27 mouse cellular contexts compared by ENCODE assay signal in genomic region chr19:3260016-3260415, GRCm38 (mm10). TPM values are rescaled to one million over a fixed set of nuclear protein-coding genes. Genes with fewer than 3 reads are reported as not detected.
A peak's percentile ranks its signal among the peaks of the same experiment; 100 is the strongest.
DNase-seq lines count a peak whose midpoint lies in the region; ATAC-seq lines count a peak whose summit lies in the region.
"Had no signal": no experiment of that assay in that cellular context is flagged by ENCODE, and none has a peak within 500 bp of the region (broad histone marks: within the 10 kb centered on the region; RNA-seq: fewer than 3 reads in every experiment).

No protein-coding gene starts in this region.

- peaks cover 54% of the 10 kb centered on the region for H3K36me3 ChIP-seq in forebrain, embryonic 10.5 days (replicated peaks)
- peaks cover 3% of the 10 kb centered on the region; the same call in 1 of the 2 replicates for H3K36me3 ChIP-seq in forebrain, embryonic 11.5 days (ENCODE audit: control insufficient read depth, insufficient read depth, low read length)
- H3K36me3 ChIP-seq in kidney, embryonic 16.5 days (ENCODE audit: insufficient read depth, low read length): peaks cover 39% of the 10 kb centered on the region
- H3K36me3 ChIP-seq in midbrain, embryonic 10.5 days: peaks cover 54% of the 10 kb centered on the region
- peaks cover 48% of the 10 kb centered on the region for H3K36me3 ChIP-seq in midbrain, embryonic 14.5 days (ENCODE audit: control insufficient read depth, insufficient read depth, low read length)
- peaks cover 57% of the 10 kb centered on the region for H3K36me3 ChIP-seq in limb, embryonic 10.5 days

- DNase-seq in forebrain, embryonic 10.5 days (ENCODE audit: extremely low spot score, low spot score): peak; percentile 12
- no peak for DNase-seq in forebrain, embryonic 11.5 days (ENCODE audit: low spot score)
- DNase-seq in kidney, postnatal 14 days: peak; percentile 0
- peak; percentile 10 for DNase-seq in midbrain, embryonic 10.5 days (ENCODE audit: low spot score)
- no peak for DNase-seq in midbrain, embryonic 14.5 days
- DNase-seq in limb, embryonic 10.5 days (ENCODE audit: low spot score): peak; percentile 23
- DNase-seq: adrenal gland, postnatal 25 days; cerebellum, adult 11-12 months; cerebellum, postnatal 10 days; forebrain, postnatal 0 days; gastrocnemius, postnatal 10 days; kidney, adult 2 months; layer of hippocampus, adult 9-11 months; lung, postnatal 36 days; right cerebral cortex, adult 18-20 months; thymus, postnatal 4 days had no signal

- no peaks in the 10 kb centered on the region for H3K27me3 ChIP-seq in forebrain, embryonic 10.5 days (ENCODE audit: poor library complexity, severe bottlenecking)
- no peaks in the 10 kb centered on the region for H3K27me3 ChIP-seq in forebrain, embryonic 11.5 days (ENCODE audit: control insufficient read depth, insufficient read depth, low read length)
- no peaks in the 10 kb centered on the region for H3K27me3 ChIP-seq in kidney, embryonic 16.5 days (ENCODE audit: insufficient read depth, low read length)
- H3K27me3 ChIP-seq in midbrain, embryonic 10.5 days (ENCODE audit: low read depth, poor library complexity, severe bottlenecking): no peaks in the 10 kb centered on the region
- no peaks in the 10 kb centered on the region for H3K27me3 ChIP-seq in midbrain, embryonic 14.5 days (ENCODE audit: control insufficient read depth, insufficient read depth, low read length)
- H3K27me3 ChIP-seq in limb, embryonic 10.5 days (ENCODE audit: low read depth, poor library complexity, severe bottlenecking): no peaks in the 10 kb centered on the region
- H3K27me3 ChIP-seq: embryonic facial prominence, embryonic 13.5 days; forebrain, embryonic 12.5 days; hindbrain, embryonic 15.5 days; limb, embryonic 13.5 days; lung, embryonic 15.5 days; midbrain, embryonic 12.5 days had no signal

- no peak overlapping the region for H3K4me2 ChIP-seq in forebrain, embryonic 11.5 days (ENCODE audit: low read depth, low read length, severe bottlenecking)
- no peak overlapping the region for H3K4me2 ChIP-seq in kidney, embryonic 16.5 days (replicated peaks; ENCODE audit: low read depth, low read length)
- H3K4me2 ChIP-seq in midbrain, embryonic 14.5 days (ENCODE audit: low read length): no peak overlapping the region
- H3K4me2 ChIP-seq: embryonic facial prominence, embryonic 13.5 days; forebrain, embryonic 12.5 days; heart, embryonic 11.5 days; hindbrain, embryonic 15.5 days; limb, embryonic 13.5 days; lung, embryonic 15.5 days; midbrain, embryonic 12.5 days had no signal

- no peak overlapping the region for H3K9ac ChIP-seq in forebrain, embryonic 11.5 days (ENCODE audit: low read length)
- H3K9ac ChIP-seq in kidney, embryonic 16.5 days (replicated peaks; ENCODE audit: low read length): no peak overlapping the region
- no peak overlapping the region for H3K9ac ChIP-seq in midbrain, embryonic 14.5 days (replicated peaks; ENCODE audit: low read length)
- H3K9ac ChIP-seq: embryonic facial prominence, embryonic 13.5 days; forebrain, embryonic 12.5 days; forebrain, postnatal 0 days; hindbrain, embryonic 15.5 days; limb, embryonic 13.5 days; liver, embryonic 14.5 days; lung, embryonic 15.5 days; midbrain, embryonic 12.5 days had no signal

- ATAC-seq in forebrain, embryonic 11.5 days (replicated peaks; ENCODE audit: low FRiP score): no peak
- no peak for ATAC-seq in kidney, embryonic 16.5 days (ENCODE audit: low FRiP score, low TSS enrichment)
- ATAC-seq in midbrain, embryonic 14.5 days (ENCODE audit: low FRiP score, low TSS enrichment): no peak
- ATAC-seq: forebrain, postnatal 0 days; inflammation-experienced regulatory T-cells, adult 6 months had no signal

- 92% methylated on average over 8 of the region's 8 CpGs for WGBS in forebrain, embryonic 10.5 days
- 94% methylated on average over 8 of the region's 8 CpGs for WGBS in forebrain, embryonic 11.5 days
- WGBS in kidney, embryonic 16.5 days: 77% methylated on average over 8 of the region's 8 CpGs
- 90% methylated on average over 8 of the region's 8 CpGs for WGBS in midbrain, embryonic 10.5 days
- WGBS in midbrain, embryonic 14.5 days: 97% methylated on average over 8 of the region's 8 CpGs
- WGBS in limb, embryonic 10.5 days: 96% methylated on average over 8 of the region's 8 CpGs

- H3K27ac ChIP-seq in forebrain, embryonic 10.5 days: no peak overlapping the region
- H3K27ac ChIP-seq in forebrain, embryonic 11.5 days (ENCODE audit: low read depth, low read length): no peak overlapping the region
- no peak overlapping the region for H3K27ac ChIP-seq in kidney, embryonic 16.5 days (ENCODE audit: low read length)
- no peak overlapping the region for H3K27ac ChIP-seq in midbrain, embryonic 10.5 days (replicated peaks)
- H3K27ac ChIP-seq in midbrain, embryonic 14.5 days (replicated peaks; ENCODE audit: low read depth, low read length): no peak overlapping the region
- no peak overlapping the region for H3K27ac ChIP-seq in limb, embryonic 10.5 days
- H3K27ac ChIP-seq: embryonic facial prominence, embryonic 13.5 days; forebrain, embryonic 12.5 days; hindbrain, embryonic 15.5 days; kidney, postnatal 0 days; limb, embryonic 13.5 days; liver, embryonic 14.5 days; lung, embryonic 15.5 days; midbrain, embryonic 12.5 days had no signal

- no peak overlapping the region for H3K4me3 ChIP-seq in forebrain, embryonic 10.5 days
- no peak overlapping the region for H3K4me3 ChIP-seq in forebrain, embryonic 11.5 days (ENCODE audit: low read depth, low read length)
- H3K4me3 ChIP-seq in kidney, embryonic 16.5 days (ENCODE audit: low read length): no peak overlapping the region
- no peak overlapping the region for H3K4me3 ChIP-seq in midbrain, embryonic 10.5 days
- no peak overlapping the region for H3K4me3 ChIP-seq in midbrain, embryonic 14.5 days (replicated peaks; ENCODE audit: low read depth, low read length)
- H3K4me3 ChIP-seq in limb, embryonic 10.5 days: no peak overlapping the region
- H3K4me3 ChIP-seq: embryonic facial prominence, embryonic 13.5 days; forebrain, embryonic 12.5 days; hindbrain, embryonic 15.5 days; limb, embryonic 13.5 days; lung, embryonic 15.5 days; midbrain, embryonic 12.5 days had no signal

- H3K4me1 ChIP-seq in forebrain, embryonic 10.5 days: no peaks in the 10 kb centered on the region
- H3K4me1 ChIP-seq in forebrain, embryonic 11.5 days (replicated peaks; ENCODE audit: control insufficient read depth, insufficient read depth, low read length): no peaks in the 10 kb centered on the region
- H3K4me1 ChIP-seq in kidney, embryonic 16.5 days (ENCODE audit: insufficient read depth, low read length): no peaks in the 10 kb centered on the region
- H3K4me1 ChIP-seq in midbrain, embryonic 10.5 days: no peaks in the 10 kb centered on the region
- no peaks in the 10 kb centered on the region for H3K4me1 ChIP-seq in midbrain, embryonic 14.5 days (ENCODE audit: control insufficient read depth, insufficient read depth, low read length)
- no peaks in the 10 kb centered on the region for H3K4me1 ChIP-seq in limb, embryonic 10.5 days
- H3K4me1 ChIP-seq: embryonic facial prominence, embryonic 13.5 days; forebrain, embryonic 12.5 days; hindbrain, embryonic 15.5 days; limb, embryonic 13.5 days; lung, embryonic 15.5 days; midbrain, embryonic 12.5 days had no signal

- H3K9me3 ChIP-seq in forebrain, embryonic 10.5 days: no peaks in the 10 kb centered on the region
- no peaks in the 10 kb centered on the region for H3K9me3 ChIP-seq in forebrain, embryonic 11.5 days (ENCODE audit: control insufficient read depth, low read length)
- no peaks in the 10 kb centered on the region for H3K9me3 ChIP-seq in kidney, embryonic 16.5 days (ENCODE audit: low read length)
- no peaks in the 10 kb centered on the region for H3K9me3 ChIP-seq in midbrain, embryonic 10.5 days (replicated peaks)
- no peaks in the 10 kb centered on the region for H3K9me3 ChIP-seq in midbrain, embryonic 14.5 days (ENCODE audit: control insufficient read depth, low read length)
- H3K9me3 ChIP-seq in limb, embryonic 10.5 days (replicated peaks): no peaks in the 10 kb centered on the region
- H3K9me3 ChIP-seq: embryonic facial prominence, embryonic 13.5 days; forebrain, embryonic 12.5 days; hindbrain, embryonic 15.5 days; limb, embryonic 13.5 days; lung, embryonic 15.5 days; midbrain, embryonic 12.5 days had no signal

RNA-seq across cellular contexts. Expression of gene Mrpl21, which starts 22.7 kb away (rescaled TPM):
- polyA plus RNA-seq in forebrain, embryonic 10.5 days (2016; fragmentation: Nextera tagmentation; extraction: Ambion mirVana): 137 and 145 TPM in 2 replicates
- polyA plus RNA-seq in forebrain, embryonic 11.5 days (2014; fragmentation: Nextera tagmentation; extraction: Ambion mirVana): 122 and 131 TPM in 2 replicates
- polyA plus RNA-seq in kidney, embryonic 16.5 days (2015; fragmentation: Nextera tagmentation; extraction: Ambion mirVana): 117 and 125 TPM in 2 replicates
- 122 and 139 TPM in 2 replicates for polyA plus RNA-seq in midbrain, embryonic 10.5 days (2016; fragmentation: Nextera tagmentation; extraction: Ambion mirVana)
- 96.2 and 119 TPM in 2 replicates for polyA plus RNA-seq in midbrain, embryonic 14.5 days (2014; fragmentation: Nextera tagmentation; extraction: Ambion mirVana)
- polyA plus RNA-seq in limb, embryonic 10.5 days (2016; fragmentation: Nextera tagmentation; extraction: Ambion mirVana): 153 and 161 TPM in 2 replicates

RNA-seq across cellular contexts. Expression of gene Ighmbp2, which starts 22.8 kb away (rescaled TPM):
- 11.4 and 11.5 TPM in 2 replicates for polyA plus RNA-seq in forebrain, embryonic 10.5 days (2016; fragmentation: Nextera tagmentation; extraction: Ambion mirVana)
- 9.4 and 10.1 TPM in 2 replicates for polyA plus RNA-seq in forebrain, embryonic 11.5 days (2014; fragmentation: Nextera tagmentation; extraction: Ambion mirVana)
- polyA plus RNA-seq in kidney, embryonic 16.5 days (2015; fragmentation: Nextera tagmentation; extraction: Ambion mirVana): 11.2 and 11.6 TPM in 2 replicates
- polyA plus RNA-seq in midbrain, embryonic 10.5 days (2016; fragmentation: Nextera tagmentation; extraction: Ambion mirVana): 10.2 and 11.5 TPM in 2 replicates
- polyA plus RNA-seq in midbrain, embryonic 14.5 days (2014; fragmentation: Nextera tagmentation; extraction: Ambion mirVana): 8.5 and 9.9 TPM in 2 replicates
- 12.6 and 15.1 TPM in 2 replicates for polyA plus RNA-seq in limb, embryonic 10.5 days (2016; fragmentation: Nextera tagmentation; extraction: Ambion mirVana)

Comparison
In these comparisons a context has a peak if more than half of its experiments do, and no peak if none do; other contexts are left out.
1. DNase-seq: peak in forebrain, embryonic 10.5 days (single experiment), kidney, postnatal 14 days (single experiment), midbrain, embryonic 10.5 days (single experiment) and limb, embryonic 10.5 days (single experiment); none in forebrain, embryonic 11.5 days (single experiment) and midbrain, embryonic 14.5 days (single experiment).